In the genomic region with DNA sequence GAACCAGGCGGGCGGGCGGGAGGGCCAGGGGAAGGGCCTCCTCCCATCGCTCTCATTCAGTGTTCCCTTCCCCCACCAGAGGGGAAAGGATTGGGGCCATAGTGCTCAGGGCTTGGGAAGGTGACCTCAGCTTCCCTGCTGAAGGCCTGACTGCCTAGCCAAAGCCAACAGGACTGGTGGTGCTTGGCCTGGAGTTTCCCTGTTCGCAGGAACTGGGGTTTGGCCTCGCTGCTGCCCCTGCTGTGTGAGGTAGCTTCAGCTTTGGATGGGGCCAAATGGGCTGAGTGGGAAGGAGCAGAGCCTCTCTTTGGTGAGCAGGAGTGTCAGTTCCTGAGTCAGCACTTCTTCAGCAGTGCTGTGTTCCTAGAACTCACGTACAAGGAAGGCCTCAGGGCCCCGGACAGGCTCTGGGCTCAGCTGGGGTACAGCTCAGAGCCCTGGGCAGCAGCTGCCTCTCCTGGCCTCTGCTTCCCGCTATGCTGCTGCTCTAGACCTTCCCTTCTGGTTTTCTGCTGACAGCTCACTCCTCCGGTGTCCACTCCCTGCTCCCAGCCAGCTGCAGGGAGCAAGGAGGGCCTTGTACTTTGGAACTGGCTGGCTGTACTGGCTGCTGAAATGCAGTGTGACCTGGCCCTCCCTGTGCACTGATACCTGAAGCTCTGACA, we compare ENCODE assay signal across 8 mouse cellular contexts. TPM values are rescaled to one million over a fixed set of nuclear protein-coding genes. Genes with fewer than 3 reads are reported as not detected.
DNase-seq lines count a peak whose midpoint lies in the region; TF ChIP-seq lines count a peak whose summit lies in the region.

No protein-coding gene starts in this region.

- H3K9ac ChIP-seq in liver, adult 2 months (ENCODE audit: low read depth, low read length) = peak overlapping the region; percentile 42

- peaks cover 9% of the 10 kb centered on the region; the same call in 1 of the 2 replicates for H3K79me2 ChIP-seq in liver, adult 2 months (ENCODE audit: control insufficient read depth, insufficient read depth, low read length)

- intact Hi-C loops in heart, postnatal 25 days (cut with DNase I) = no loop called here
- intact Hi-C loops in left cerebral cortex, postnatal 36 days (cut with DNase I) = no loop called here

- H3K27ac ChIP-seq in liver, adult 2 months (replicated peaks; ENCODE audit: insufficient read depth, low read depth, low read length) = peak overlapping the region; percentile 91

- H3K4me1 ChIP-seq in liver, adult 2 months (ENCODE audit: control insufficient read depth, insufficient read depth, low read length) = peaks cover 26% of the 10 kb centered on the region

- H3K4me3 ChIP-seq in liver, adult 2 months (ENCODE audit: insufficient read depth, low read depth, low read length) = peak overlapping the region; percentile 11; the same call in 1 of the 2 replicates

- 7% methylated on average over 10 of the region's 10 CpGs for WGBS in liver, adult 2 months

- H3K36me3 ChIP-seq in liver, adult 2 months (ENCODE audit: control insufficient read depth, insufficient read depth, low read length) = peaks cover 3% of the 10 kb centered on the region; the same call in 1 of the 2 replicates

- peak; percentile 49 for DNase-seq in gastrocnemius, adult 18-20 months (ENCODE audit: low spot score)
- DNase-seq in gastrocnemius, postnatal 10 days = no peak
- peak; percentile 89 for DNase-seq in cerebellum, adult 9-10 months
- peak; percentile 65 for DNase-seq in heart, postnatal 25 days (ENCODE audit: low spot score)
- peak; percentile 93 for DNase-seq in liver, adult 2 months (ENCODE audit: extremely low read depth, low read depth, low spot score)
- no peak for DNase-seq in urinary bladder, adult 18-20 months (ENCODE audit: low spot score in 2 of 2)
- no peak for DNase-seq in left cerebral cortex, postnatal 36 days (ENCODE audit: low spot score in 2 of 2)
- no peak for DNase-seq in adrenal gland, postnatal 4 days (ENCODE audit: low spot score in 2 of 2)

- TF ChIP-seq POLR2A in liver, adult 2 months (IDR thresholded peaks at IDR 0.05; ENCODE audit: extremely low read depth, insufficient read depth, low read length) = 0 out of 2 replicates have a peak, but pooled peaks have one; percentile 55

- TF ChIP-seq CTCF in liver, adult 2 months (IDR thresholded peaks at IDR 0.05; ENCODE audit: low read depth, low read length) = 0 out of 2 replicates have a peak, but pooled peaks have one; percentile 18

- H3K27me3 ChIP-seq in liver, adult 2 months (ENCODE audit: control insufficient read depth, insufficient read depth, low read length) = no peaks in the 10 kb centered on the region

RNA-seq across cellular contexts. Expression of gene Ehd1, which starts 14.7 kb away (rescaled TPM):
- 10 to 100 TPM; 30.2 to 40.3 TPM for total RNA-seq in gastrocnemius, adult 18-20 months (2021)
- total RNA-seq in gastrocnemius, postnatal 10 days (2021) = 10 to 100 TPM; 54.0 to 64.8 TPM
- total RNA-seq in heart, postnatal 25 days (2021) = 100 to 1,000 TPM; 119 to 139 TPM
- total RNA-seq in liver, adult 2 months (2014; rRNA removed) = 25.3 and 29.7 TPM in 2 replicates
- 140 and 154 TPM in 2 replicates for polyA plus RNA-seq in liver, adult 2 months (2012; rRNA removed)
- total RNA-seq in left cerebral cortex, postnatal 36 days (2021) = 10 to 100 TPM; 38.2 to 42.2 TPM
- 10 to 100 TPM; 88.2 to 90.2 TPM for total RNA-seq in adrenal gland, postnatal 4 days (2021)

RNA-seq across cellular contexts. Expression of gene Cdc42bpg, which starts 15.0 kb away (rescaled TPM):
- total RNA-seq in gastrocnemius, adult 18-20 months (2021) = 1 to 10 TPM; 6.4 to 8.8 TPM
- total RNA-seq in gastrocnemius, postnatal 10 days (2021) = 1 to 10 TPM; 4.2 to 4.5 TPM
- total RNA-seq in heart, postnatal 25 days (2021) = 10 to 100 TPM in 1 of 2 experiments, 1 to 10 TPM in 1; 9.4 to 12.0 TPM
- total RNA-seq in liver, adult 2 months (2014; rRNA removed) = 3.1 and 4.6 TPM in 2 replicates
- 6.7 and 7.3 TPM in 2 replicates for polyA plus RNA-seq in liver, adult 2 months (2012; rRNA removed)
- total RNA-seq in left cerebral cortex, postnatal 36 days (2021) = 1 to 10 TPM; 3.3 to 3.4 TPM
- total RNA-seq in adrenal gland, postnatal 4 days (2021) = 10 to 100 TPM; 18.4 to 20.6 TPM

RNA-seq across cellular contexts. Expression of gene Men1, which starts 43.5 kb away (rescaled TPM):
- 1 to 10 TPM; 6.2 to 6.9 TPM for total RNA-seq in gastrocnemius, adult 18-20 months (2021)
- total RNA-seq in gastrocnemius, postnatal 10 days (2021) = 10 to 100 TPM; 11.3 to 12.9 TPM
- total RNA-seq in heart, postnatal 25 days (2021) = 10 to 100 TPM; 12.4 to 14.5 TPM
- 9.3 and 10.1 TPM in 2 replicates for total RNA-seq in liver, adult 2 months (2014; rRNA removed)
- 26.6 and 29.4 TPM in 2 replicates for polyA plus RNA-seq in liver, adult 2 months (2012; rRNA removed)
- 10 to 100 TPM; 67.5 to 73.7 TPM for total RNA-seq in left cerebral cortex, postnatal 36 days (2021)
- total RNA-seq in adrenal gland, postnatal 4 days (2021) = 10 to 100 TPM; 44.3 to 47.5 TPM

RNA-seq across cellular contexts. Expression of gene Map4k2, which starts 49.7 kb away (rescaled TPM):
- total RNA-seq in gastrocnemius, adult 18-20 months (2021) = 1 to 10 TPM; 7.4 to 8.3 TPM
- total RNA-seq in gastrocnemius, postnatal 10 days (2021) = 10 to 100 TPM; 11.9 to 19.3 TPM
- total RNA-seq in heart, postnatal 25 days (2021) = 10 to 100 TPM; 42.6 to 44.3 TPM
- 12.8 and 17.1 TPM in 2 replicates for total RNA-seq in liver, adult 2 months (2014; rRNA removed)
- 33.0 and 39.1 TPM in 2 replicates for polyA plus RNA-seq in liver, adult 2 months (2012; rRNA removed)
- 100 to 1,000 TPM in 1 of 2 experiments, 10 to 100 TPM in 1; 93.5 to 107 TPM for total RNA-seq in left cerebral cortex, postnatal 36 days (2021)
- total RNA-seq in adrenal gland, postnatal 4 days (2021) = 10 to 100 TPM; 61.1 to 62.0 TPM

RNA-seq across cellular contexts. Expression of gene Atg2a, which starts 49.8 kb away (rescaled TPM):
- total RNA-seq in gastrocnemius, adult 18-20 months (2021) = 10 to 100 TPM; 16.7 to 20.0 TPM
- total RNA-seq in gastrocnemius, postnatal 10 days (2021) = 10 to 100 TPM; 13.2 to 15.0 TPM
- total RNA-seq in heart, postnatal 25 days (2021) = 10 to 100 TPM; 22.0 to 22.2 TPM
- 9.1 and 16.0 TPM in 2 replicates for total RNA-seq in liver, adult 2 months (2014; rRNA removed)
- 26.8 and 32.3 TPM in 2 replicates for polyA plus RNA-seq in liver, adult 2 months (2012; rRNA removed)
- 10 to 100 TPM; 32.3 to 39.4 TPM for total RNA-seq in left cerebral cortex, postnatal 36 days (2021)
- total RNA-seq in adrenal gland, postnatal 4 days (2021) = 10 to 100 TPM; 40.0 to 41.1 TPM

Comparison
In these comparisons a context has a peak if more than half of its experiments do, and no peak if none do; other contexts are left out.
1. DNase-seq: peak in gastrocnemius, adult 18-20 months (single experiment), cerebellum, adult 9-10 months (single experiment), heart, postnatal 25 days (single experiment) and liver, adult 2 months (single experiment); none in gastrocnemius, postnatal 10 days (single experiment), urinary bladder, adult 18-20 months (0 of 2), left cerebral cortex, postnatal 36 days (0 of 2) and adrenal gland, postnatal 4 days (0 of 2).